Mouse (Mus musculus) brain, embryonic 14.5 days (tissue): ENCODE measurements at regions not wholly inside any gene's neighbourhood (a gene's known extent, or its start where the extent isn't known, plus 50 kb on each side); places are given as distances from the start of the nearest gene placed in this dataset.

Experiments used
- CTCF ChIP-seq: fragments of 200-500 bp; IDR thresholded peaks from 2 replicates; pipeline ENCODE4 v1.5.1; 2012; ENCODE audit warnings: inconsistent platforms, mild to moderate bottlenecking, moderate library complexity, borderline replicate concordance; ENCODE audit not compliant: insufficient read depth, insufficient read length; ENCODE audit errors: extremely low read depth
- POLR2A ChIP-seq: fragments of 200-500 bp; IDR thresholded peaks from 2 replicates; pipeline ENCODE4 v1.6.1; 2012; ENCODE audit warnings: mild to moderate bottlenecking, inconsistent platforms, borderline replicate concordance; ENCODE audit not compliant: poor library complexity, insufficient read depth, insufficient read length, severe bottlenecking; ENCODE audit errors: extremely low read depth

GRCm38 (mm10) chr9:74049776-74050175 lies 60.4 kb upstream of the Wdr72 start:
- TF ChIP-seq CTCF: no peak
- TF ChIP-seq POLR2A: no peak
